Mouse (Mus musculus) right cerebral cortex, postnatal 4 days (tissue): ENCODE measurements around the gene Spdef.

ENCODE experiments used
- DNase-seq: peaks from one replicate; pipeline ENCODE4 v3.0.0-alpha.2; 2022

The Spdef gene

DNA sequence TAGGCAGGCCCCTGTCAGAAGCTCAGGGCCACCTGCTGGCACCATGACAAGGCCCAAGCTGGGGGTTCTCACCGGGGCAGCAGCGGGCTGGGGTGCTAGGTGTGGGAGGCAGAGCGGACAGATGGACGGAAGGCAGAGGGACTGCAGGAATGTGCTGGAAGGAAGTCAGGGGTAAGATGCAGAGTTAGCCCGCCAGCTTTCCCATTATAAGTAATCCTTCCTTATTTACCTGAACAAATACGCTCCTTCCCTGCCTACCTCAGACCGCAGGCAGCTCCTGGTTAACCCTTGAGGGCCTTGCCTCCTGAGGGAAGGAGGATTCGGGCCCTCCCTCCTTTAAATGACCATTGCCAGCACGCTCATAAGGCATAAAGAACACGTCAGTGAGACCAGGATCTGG, at the start of gene Spdef:
Gene Spdef, minus strand, starts transcription at position 186 of the 400 bp plus-strand sequence.
- no peak for DNase-seq

DNA sequence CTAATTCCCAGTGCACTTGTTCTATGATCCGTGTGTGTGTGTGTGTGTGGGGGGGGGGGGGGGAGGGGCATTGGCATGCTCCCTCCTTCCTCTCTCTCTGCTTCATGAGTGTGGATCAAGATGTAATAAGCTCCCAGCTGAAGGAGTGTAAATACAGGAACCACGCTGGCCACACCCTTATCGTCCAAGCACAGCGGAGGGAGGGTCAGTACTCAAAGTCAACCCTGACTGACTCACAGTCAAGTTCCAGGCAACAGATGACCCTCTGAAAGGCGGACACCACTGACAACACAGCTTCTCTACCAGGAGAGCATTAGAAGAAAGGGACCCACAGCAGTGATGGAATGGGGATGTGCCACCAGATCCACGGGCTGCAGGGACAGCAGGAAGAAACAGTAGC, 49.1 kb upstream of the Spdef start:
- DNase-seq: no peak

DNA sequence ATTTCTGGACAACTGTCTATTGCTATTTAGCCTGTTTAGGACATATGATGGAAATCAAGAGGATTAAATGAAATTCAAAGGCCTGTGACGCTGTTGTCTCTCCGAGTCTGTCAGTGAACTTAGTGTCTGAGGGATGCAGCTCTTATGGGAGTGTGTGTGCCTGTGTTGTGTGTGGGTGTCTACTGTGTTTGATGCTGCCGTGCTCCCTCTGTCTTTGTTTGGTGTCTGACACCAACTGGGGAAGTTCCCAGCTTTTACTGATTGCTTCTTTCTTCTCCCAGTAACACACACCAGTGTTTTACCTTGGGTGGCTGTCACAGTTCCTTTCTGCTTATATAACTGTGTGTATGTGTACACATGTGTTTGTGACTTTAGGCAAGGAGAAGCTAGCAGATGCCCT, 45.4 kb upstream of the Spdef start:
- no peak for DNase-seq

DNA sequence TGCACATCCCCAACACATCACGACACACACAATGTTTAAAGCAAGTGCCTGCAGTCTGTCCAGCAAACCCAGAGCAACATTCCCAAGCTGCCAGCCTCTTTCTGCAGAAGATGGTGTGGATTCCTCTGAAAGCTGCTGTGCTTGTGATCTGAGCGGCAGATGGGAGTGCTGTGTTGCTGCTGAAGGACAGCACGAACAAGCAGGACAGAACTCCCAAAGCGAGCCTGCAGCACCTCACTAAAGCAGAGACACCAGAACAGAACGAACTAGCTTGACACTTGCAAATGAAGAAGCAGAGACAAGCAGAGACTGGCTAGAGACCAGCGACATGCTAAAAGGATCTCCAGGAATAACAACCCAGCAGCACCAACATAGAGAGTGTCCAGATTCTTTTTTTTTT, 42.9 kb upstream of the Spdef start:
- DNase-seq: no peak

DNA sequence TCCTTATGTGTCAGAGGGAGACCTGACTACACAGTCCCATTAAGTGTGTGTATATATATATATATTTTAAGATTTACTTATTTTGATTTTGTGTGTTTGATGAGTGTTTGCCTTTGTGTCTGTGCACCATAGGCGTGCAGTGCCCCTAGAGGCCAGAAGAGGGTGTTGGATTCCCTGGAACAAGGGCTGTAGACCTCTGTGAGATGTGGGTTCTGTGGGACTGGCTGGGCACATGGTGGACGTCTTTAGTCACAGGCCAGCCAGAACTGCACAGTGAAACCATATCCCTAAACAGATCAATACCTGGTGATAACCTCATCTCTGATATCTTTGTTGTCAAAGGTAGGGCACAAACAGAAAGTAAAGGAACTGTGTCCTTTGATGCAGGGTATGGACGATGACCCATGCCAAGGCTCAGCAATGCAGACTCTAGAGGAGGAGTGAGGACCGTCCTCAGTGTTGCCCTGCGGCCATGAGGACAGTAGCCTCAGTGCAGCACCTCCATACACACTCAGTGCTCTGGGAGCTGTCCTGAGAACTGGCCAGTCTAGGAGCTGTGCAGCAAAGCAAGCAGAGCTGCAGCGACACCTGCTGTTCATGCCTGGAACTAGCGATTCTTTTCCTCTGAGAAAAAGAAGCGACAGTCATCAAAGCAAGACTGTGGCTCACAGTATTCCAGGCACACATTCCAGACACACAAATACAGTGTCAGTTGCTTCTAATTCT, 40.2 kb upstream of the Spdef start:
- peak; percentile 94 for DNase-seq

DNA sequence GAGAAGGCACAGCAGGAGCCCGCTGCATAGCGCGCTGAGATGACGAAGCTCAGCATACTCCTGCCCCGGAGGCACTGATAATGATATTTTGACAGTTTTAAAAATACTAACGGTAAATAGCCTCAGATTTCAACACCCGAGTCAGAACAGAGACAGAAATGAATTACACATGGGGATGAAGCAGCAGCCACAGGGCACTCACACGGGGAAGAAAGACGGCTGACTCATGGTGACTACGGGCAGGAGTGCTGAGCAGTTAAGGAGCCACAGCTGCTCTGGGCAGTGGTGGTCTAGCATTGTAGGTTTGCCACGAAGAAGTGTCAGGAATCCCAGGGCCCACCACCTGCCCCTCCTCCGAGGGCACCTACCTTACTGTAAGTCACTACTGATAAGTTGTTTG, 38.8 kb upstream of the Spdef start:
- DNase-seq: no peak

DNA sequence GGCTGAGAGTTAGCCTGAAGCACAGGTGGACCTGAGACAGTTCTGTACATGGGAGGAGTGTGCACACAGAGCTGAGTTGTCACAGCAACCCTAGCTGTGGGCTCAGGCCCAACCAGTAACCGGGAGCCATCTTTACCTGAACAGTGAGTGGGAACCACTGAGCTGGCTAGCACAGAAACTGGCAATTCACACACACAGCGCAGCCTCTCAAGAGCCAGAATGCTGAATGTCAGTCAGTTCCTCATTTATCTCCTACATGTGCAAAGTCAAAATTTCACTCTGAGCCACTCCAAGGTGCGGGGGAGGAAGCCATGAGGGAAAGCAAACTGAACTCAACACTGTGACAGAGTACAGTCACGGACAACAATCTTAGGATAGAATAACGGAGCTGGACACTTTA, 38.4 kb upstream of the Spdef start:
- no peak for DNase-seq

DNA sequence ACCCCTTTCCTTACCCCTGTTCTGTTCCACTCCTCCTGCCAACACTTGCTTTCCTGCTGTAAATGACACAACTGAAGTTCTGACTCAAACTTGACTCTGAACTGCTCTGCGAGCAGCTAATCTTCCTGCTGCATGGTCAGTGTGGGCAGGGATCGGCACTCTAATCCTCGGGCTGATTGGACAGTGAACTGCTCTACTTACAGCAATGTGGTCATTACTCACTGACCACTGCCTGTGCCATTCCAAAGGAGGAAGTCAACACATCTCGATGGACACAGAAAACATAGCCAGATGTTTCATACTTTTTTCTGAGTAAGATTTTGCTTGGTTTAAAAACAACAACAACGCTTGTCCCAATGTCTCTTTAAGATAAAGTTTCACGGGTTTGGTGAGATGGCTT, 36.3 kb upstream of the Spdef start:
- no peak for DNase-seq

DNA sequence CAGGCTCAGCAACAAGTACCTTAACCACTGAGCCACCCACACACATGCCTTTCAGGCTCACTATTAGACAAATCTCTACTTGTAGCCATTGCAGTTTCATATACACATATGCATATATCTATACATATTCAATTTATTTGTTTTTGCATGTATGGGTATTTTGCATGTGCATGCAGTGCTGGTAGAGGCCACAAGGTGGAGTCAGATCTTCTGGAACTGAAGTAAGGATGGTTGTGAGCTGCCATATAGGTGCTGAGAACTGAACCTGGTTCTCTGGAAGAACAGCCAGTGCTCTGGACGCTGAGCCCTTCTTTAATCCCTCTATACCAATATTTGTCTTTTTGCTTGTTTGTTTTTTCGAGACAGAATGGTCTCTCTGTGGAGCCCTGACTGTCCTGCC, 35.7 kb upstream of the Spdef start:
- no peak for DNase-seq

DNA sequence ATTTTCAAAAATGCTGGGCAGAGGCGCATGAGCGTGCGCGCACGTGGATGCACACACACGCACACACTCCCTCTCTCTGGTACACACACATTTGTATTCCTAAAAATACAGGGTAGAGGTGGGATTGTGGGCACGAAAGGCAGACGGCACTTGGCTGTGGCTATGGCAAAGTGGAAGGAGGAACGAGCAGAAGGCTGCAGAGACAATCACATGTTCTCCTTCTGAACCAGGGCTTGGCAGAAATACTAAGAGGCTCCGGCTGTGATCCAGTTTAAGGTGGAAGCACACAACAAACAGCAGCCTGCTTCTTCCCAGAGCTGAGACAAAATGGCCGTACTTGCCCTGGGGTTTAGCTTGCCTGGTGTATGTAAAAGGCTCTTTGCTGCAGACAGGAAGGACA, 34.1 kb upstream of the Spdef start:
- DNase-seq: no peak

DNA sequence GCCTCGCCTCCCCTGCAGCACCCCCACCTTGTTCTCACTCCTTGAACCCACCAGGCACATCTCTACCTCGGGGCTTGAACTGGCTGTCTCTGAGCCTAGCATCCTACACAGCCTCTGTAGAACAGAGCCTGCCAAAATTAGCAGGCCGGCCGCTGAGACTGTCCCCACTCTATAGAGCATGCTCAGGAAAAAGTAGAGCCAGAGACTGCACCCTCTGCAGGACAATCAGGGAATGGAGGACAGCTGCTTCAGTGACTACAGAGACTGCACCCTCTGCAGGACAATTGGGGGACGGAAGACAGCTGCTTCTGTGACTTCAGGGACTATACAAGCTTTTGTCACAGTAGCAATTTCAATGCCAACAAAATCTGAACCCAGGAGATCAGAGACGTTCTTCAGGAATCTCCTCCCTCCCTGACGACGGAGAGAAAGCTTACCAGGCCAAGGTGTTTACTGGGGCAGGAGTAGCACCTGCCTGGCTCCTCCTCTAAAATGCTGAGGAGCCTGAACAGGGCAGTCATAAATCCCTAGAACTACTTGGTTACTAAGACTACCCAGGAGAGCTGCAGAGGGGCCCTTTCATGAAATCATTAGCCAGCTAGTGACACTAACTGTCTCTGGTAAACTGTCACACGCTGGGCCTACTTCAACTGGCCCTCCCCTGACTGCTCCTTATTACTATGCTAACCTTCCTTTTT, 33.0 kb upstream of the Spdef start:
- peak; percentile 79 for DNase-seq

DNA sequence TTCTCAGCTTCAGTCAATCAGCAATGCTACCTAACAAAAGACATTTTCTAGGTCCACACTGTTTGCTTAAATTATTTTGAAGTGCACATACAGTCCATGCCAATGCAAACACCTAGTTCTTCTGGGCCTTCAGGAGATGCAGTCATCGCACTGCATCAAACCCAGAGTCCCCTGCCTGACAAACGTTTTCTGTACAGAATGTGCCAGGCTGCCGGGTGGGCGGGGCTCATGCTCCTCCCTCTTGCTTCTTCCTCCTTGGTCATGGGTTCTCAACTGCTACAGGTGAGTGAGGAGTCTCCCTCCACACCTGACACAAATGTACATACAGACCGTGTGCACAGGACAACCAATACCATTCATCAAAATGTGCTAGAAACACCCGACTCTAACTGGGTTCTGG, 31.4 kb upstream of the Spdef start:
- no peak for DNase-seq

DNA sequence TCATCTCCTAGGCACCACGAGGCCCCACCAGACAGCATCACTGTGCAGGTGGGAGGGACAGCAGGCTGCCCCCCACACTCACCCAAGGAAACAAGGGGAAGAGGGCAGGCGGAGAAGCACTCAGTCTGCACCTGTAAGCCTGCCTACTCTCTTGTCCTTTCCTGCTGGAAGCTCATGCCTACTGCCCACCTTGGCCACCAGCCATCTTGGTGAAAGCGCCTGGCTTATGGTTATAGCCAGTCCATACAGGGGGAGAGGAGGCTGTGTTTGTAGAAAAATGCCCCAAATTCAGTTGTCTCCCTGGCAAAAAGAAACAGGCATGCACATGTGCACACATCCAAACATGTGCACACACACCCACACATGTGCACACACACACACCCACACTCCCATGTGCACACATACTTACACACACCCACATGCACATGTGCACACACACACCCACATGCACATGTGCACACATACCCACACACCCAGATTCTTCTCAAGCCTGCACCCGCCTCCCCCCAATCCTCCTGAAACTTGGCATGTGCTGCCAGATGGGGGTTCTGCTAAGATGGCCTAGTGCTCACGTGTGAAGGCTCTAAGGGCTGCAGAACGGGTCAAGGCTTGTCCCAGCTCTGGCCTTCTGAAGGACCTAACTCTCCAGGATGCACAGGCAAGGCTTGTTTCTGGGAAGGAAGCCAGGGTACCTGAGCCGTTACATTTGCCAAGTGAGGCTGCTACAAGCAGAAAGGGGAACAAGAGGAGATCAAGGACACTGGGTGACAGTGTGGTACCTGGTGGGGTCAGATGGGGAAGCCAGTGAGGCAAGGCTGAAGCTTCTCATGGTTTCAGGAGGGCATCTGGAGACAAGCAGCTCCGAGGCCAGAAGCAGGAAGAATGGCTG, 22.8 kb upstream of the Spdef start:
- no peak for DNase-seq

DNA sequence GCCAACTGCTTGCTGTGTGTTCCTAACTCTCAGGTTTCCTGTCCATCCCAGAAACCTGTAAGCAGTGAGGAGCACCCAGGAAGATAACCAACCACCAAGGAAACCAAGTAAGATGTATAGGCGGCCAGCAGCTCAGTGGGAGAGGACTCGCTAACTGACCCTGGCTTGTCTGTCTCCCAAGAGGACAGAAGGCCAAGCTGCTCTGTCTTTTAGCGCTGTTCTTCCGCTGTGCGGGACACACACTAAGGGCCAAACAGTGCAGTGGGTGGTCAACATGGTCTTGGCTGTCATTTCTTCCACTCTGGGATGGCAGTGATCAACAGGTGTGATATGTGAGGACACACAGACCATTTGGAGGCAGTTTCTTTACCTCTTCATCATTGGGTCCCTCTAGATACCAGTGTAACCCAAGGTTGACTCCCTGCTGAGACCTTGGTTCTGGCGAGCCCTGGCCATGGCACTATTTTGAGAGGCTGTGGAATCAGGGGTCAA, 21.7 kb upstream of the Spdef start:
- no peak for DNase-seq

DNA sequence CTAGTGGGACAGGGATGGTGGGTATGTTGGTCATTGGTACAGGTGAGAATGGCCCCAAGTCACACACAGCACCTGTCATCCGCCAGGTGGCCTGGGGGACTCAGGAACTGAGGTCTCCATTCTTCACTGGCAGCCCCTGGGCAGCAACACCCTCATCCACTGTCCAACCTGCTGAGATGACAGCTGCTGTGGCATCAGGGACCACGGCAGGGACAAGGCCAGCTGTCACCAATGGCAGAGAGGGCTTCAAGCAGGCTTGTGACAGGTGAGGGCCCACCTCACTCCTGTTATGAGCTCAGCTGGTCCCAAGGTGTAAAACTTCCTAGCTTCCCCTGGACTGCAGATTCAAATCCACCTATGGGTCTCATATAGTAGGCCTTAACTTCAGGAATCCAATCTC, 19.4 kb upstream of the Spdef start:
- DNase-seq: no peak

DNA sequence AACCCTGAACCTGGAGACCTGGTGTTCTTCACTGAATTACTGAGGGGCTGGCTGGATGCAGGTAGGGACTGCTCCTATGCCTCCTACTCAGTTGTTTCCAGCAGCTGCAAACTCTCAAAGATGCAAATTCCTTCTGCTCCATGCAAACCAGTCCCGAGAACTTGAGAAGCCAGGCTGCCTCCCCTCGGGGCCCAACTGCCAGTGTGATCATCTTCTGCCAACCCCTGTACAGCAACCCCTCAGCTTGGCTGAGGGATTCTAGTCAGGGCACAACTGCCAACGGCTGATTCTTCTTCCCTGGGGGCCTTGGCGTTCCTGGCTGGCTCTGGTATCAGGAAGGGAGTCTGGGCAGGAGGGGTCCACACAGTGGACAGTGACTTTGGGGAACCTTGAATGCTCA, 17.7 kb upstream of the Spdef start:
- DNase-seq: no peak

DNA sequence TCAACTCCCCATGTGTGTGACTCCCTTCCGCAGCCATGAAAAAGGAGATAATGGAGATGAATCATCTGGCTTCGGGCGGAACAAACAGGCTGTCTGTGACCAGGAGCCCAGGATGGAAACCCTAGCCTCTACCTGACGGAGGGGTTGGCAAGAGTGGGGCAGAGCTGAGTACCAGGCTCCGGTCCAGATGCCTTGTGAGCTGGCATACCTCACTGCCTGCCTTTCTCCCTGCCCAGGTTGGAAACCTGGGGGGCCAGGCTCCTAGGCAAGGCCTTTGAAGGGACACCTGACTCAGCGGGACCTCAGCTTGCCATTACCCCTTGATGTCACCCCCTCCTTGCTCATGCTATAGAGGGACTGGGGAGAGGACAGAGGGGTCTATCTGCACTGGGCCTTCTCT, 12.2 kb upstream of the Spdef start:
- no peak for DNase-seq

DNA sequence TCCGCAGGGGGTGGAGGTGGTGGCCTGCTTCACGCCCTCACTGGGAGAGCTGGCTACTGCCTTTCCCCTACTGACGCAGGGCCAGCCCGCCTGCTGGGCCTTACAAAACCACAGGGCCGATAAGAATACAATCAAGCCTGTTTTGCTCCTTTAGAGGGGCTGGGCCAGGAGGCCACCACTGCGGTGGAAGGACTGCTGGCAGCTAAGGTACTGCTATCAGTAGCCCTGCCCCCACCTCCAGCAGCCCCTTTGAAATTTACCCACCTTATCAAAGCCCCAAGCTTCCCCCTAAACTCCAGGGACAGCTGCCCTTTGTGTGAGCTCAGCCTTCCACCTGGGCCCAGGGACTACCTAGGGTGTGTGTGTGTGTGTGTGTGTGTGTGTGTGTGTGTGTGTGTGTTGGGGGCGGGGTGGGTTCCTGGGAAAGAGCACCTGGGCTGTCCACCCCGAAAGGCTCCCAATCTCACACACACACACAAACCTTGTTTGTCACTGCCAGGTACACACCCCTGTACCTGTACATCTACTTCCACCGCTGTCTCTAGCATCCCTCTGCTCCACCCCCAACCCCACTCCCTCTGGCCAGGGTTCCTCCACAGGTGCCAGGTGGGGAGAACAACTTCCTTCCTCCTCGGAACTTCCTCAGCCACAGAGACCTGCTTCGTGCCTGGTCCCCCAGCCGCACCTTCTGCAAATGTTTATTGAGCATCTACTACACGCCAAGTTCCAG, 5.8 kb upstream of the Spdef start:
- no peak for DNase-seq

DNA sequence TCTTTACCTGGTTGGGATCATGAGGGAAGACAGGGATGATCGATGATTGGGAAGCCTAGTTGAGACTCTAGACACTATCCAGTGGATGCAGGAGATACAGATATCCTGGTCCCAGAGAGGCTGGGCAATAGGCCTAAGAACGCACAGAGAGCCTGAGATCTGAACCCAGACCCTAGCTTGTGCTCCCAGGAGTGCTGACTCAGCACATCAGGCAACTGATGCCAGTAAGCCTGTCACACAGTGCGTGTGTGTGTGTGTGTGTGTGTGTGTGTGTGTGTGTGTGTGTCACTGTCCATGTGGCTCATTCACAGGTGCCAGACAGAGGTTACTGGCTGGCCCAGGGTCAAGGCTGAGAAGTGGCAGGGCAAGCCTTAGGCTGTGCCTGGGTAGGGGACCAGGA, 3.9 kb upstream of the Spdef start:
- no peak for DNase-seq

DNA sequence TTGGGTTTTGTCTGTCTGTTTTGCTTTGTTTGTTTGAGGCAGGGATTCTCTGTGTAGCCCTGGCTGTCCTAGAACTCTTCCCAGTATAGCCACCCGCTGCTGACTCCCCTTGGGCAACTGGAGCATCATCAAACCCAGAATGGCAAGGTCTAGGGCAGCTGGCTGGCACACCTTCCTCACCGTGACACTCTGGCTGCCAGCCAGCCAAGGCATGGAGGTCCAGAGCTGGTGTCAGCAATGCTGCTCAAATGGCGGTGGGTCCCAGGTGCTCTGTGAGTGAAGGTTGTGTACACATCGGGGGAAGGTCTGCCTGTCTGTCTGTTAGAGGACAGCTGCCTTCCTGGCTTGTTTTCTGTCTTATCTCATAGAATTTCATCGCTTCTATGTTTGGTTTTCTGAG, 3.4 kb upstream of the Spdef start:
- no peak for DNase-seq

DNA sequence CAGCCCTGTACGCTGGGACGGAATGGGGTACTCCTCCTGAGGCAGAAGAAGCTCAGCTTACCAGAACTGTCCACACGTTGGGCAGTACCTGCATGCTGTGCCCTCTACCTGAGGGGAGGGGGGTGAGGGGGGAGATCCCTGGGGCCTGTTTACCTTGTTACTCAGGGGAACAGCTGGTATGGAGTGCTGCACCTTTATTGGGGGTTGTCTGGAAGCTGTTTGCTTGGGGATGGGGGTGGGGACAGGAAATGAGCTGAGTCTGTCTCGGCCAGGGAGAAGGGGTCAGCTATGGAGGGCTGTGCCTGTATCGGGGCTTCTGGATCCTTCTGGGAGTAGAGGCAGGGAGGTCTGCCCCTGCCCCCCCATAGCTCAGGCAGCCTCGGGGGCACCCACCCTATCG, 2.2 kb downstream of the Spdef start:
- no peak for DNase-seq

DNA sequence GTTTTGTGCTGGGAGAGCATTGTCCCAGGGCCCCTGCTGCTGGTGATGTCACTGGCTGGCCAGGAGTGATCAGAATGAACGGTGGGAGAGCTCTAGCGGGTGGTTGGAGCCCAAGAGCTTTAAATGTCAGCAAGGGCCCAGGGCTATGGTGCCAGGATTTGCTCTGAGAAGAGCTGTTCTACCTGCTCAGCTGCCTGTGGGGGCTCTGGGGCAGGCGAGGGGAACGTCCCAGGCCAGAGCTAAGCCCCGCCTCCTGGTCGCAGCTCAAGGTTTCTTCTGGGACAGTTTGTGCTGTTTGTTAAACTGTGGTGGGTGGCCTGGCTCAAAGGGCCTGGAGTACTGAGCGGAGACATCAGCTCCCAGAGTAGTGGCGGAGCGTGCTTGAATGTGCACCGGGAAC, 3.3 kb downstream of the Spdef start:
- DNase-seq: no peak

DNA sequence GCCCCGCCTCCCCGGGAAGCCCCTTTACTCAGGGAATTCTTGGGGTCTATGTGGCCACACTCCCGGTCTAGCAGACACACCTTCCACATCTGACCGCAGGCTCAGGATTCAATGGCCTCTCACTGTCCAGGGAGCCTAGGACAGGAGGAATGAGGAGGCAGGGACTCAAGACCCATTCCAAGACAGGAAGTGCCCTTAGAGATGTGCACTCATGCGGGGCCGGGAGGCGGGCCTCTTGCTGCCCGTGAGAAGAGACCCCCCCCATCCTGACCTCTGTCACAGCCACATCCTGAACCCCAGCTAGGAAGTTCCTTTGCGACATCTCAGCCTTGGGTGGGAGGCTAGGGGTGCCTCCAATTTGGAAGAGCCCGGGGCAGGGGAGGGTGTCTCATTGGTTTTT, 3.7 kb downstream of the Spdef start:
- DNase-seq: no peak
